Mouse (Mus musculus) liver, embryonic 14.5 days (tissue): Measurements from ENCODE around the gene Coro2a. TPM values are rescaled to one million over a fixed set of nuclear protein-coding genes. Genes with fewer than 3 reads are reported as not detected.
A peak's percentile ranks its signal among the peaks of the same experiment; 100 is the strongest.
"Not testable (repeated sequence)": the region's sequence is repeated elsewhere in the genome, so short reads cannot be mapped to it uniquely, and the experiment has no call there.

ENCODE experiments used
- ATAC-seq: fragments of 200-750 bp; cut with Nextera tagmentation; 2 replicates; pipeline ENCODE4 v1.8.0; 2017; ENCODE audit warnings: moderate number of reproducible peaks, mild to moderate bottlenecking, moderate library complexity; ENCODE audit not compliant: insufficient read depth
- DNase-seq, 3 experiments: peaks; one replicate each; pipeline ENCODE4 v3.0.0-alpha.2; 2012 to 2013; ENCODE audit warnings: low read depth in 3 of 3, low spot score in 3 of 3
- H3K27ac ChIP-seq: fragments of 300-500 bp; sonication (generic); 2 replicates; pipeline ENCODE4 v1.5.1; 2014; ENCODE audit warnings: moderate library complexity, mild to moderate bottlenecking, control low read depth, inconsistent platforms
- H3K27me3 ChIP-seq: fragments of 300-500 bp; sonication (generic); 2 replicates; pipeline ENCODE4 v1.6.1; 2014; ENCODE audit warnings: mild to moderate bottlenecking, low read length, moderate library complexity; ENCODE audit not compliant: control insufficient read depth, insufficient read depth
- H3K36me3 ChIP-seq: fragments of 300-500 bp; sonication (generic); replicated peaks from 2 replicates; pipeline ENCODE4 v1.6.1; 2014; ENCODE audit warnings: low read depth; ENCODE audit not compliant: control insufficient read depth, insufficient read depth
- H3K4me1 ChIP-seq, 2 experiments: fragments of 200-500 bp in 1 of 2; fragments of 300-500 bp in 1 of 2; sonication (generic) in 1 of 2; replicated peaks; 2 replicates each; pipeline ENCODE4 v1.6.1; 2012 to 2014; ENCODE audit warnings: antibody characterized with exemption in 1 of 2, inconsistent platforms in 1 of 2, low read length in 1 of 2; ENCODE audit not compliant: control insufficient read depth in 2 of 2, insufficient read depth in 2 of 2
- H3K4me2 ChIP-seq: fragments of 300-500 bp; sonication (generic); 2 replicates; pipeline ENCODE4 v1.6.1; 2014; ENCODE audit warnings: low read depth, mild to moderate bottlenecking, control low read depth, moderate library complexity
- H3K4me3 ChIP-seq, 2 experiments: fragments of 200-500 bp in 1 of 2; fragments of 300-500 bp in 1 of 2; sonication (generic) in 1 of 2; 2 replicates each; pipeline ENCODE4 v1.5.1; 2012 to 2014; ENCODE audit warnings: low read depth in 2 of 2, low read length in 2 of 2, mild to moderate bottlenecking in 2 of 2, control low read depth in 1 of 2, inconsistent platforms in 1 of 2, moderate library complexity in 1 of 2; ENCODE audit not compliant: insufficient read depth in 1 of 2
- H3K9ac ChIP-seq: fragments of 300-500 bp; sonication (generic); replicated peaks from 2 replicates; pipeline ENCODE4 v1.6.1; 2014; ENCODE audit warnings: mild to moderate bottlenecking, control low read depth, moderate library complexity
- H3K9me3 ChIP-seq: fragments of 300-500 bp; sonication (generic); 2 replicates; pipeline ENCODE4 v1.6.1; 2016; ENCODE audit warnings: low read length, mixed read lengths; ENCODE audit not compliant: control insufficient read depth
- CTCF ChIP-seq: IDR thresholded peaks from 2 replicates; pipeline ENCODE4 v1.5.1; 2016; ENCODE audit warnings: antibody characterized with exemption, low read depth, control low read depth
- EP300 ChIP-seq: IDR thresholded peaks from 2 replicates; pipeline ENCODE4 v1.6.1; 2016; ENCODE audit warnings: antibody characterized with exemption, low read depth
- WGBS: fragments of 180-500 bp; shearing (Covaris S2); extraction: QIAGEN DNeasy Blood & Tissue Kit; methylation state at CpG from one replicate; pipeline ENCODE4 v1.1.7; 2014; ENCODE audit not compliant: insufficient replicate concordance; 5-methylcytosine and 5-hydroxymethylcytosine counted together
- polyA plus RNA-seq, 2 experiments: library from polyadenylated mRNA; depleted of rRNA in 1 of 2; stranded (reverse) in 1 of 2; unstranded in 1 of 2; fragments of >200 nt; fragmentation: Nextera tagmentation in 1 of 2; extraction: Ambion mirVana in 1 of 2; gene quantifications; 2 replicates each; pipeline versions ENCODE4 v1.2.1 to v1.2.3; 2012 to 2014

Coro2a gene
- polyA plus RNA-seq, 2 experiments, result 2.6 to 2.7 TPM

GRCm38 (mm10) chr4:46578796-46579346, 23.1 kb downstream of the Coro2a start:
- 77% methylated on average over 8 of the region's 8 CpGs for WGBS
- not testable (repeated sequence) for H3K9me3 ChIP-seq, H3K4me1 ChIP-seq, H3K4me2 ChIP-seq, H3K4me3 ChIP-seq, H3K9ac ChIP-seq, H3K27me3 ChIP-seq, H3K36me3 ChIP-seq, H3K27ac ChIP-seq, DNase-seq, ATAC-seq

GRCm38 (mm10) chr4:46578228-46578627, 23.8 kb downstream of the Coro2a start:
- Histone ChIP-seq H3K27me3 (no peaks in the 10 kb centered on the region), H3K27ac (no peak overlapping the region), H3K4me3 (no peak overlapping the region), H3K4me2 (no peak overlapping the region), H3K9me3 (no peaks in the 10 kb centered on the region), H3K36me3 (no peaks in the 10 kb centered on the region), H3K9ac (no peak overlapping the region), H3K4me1 (no peaks in the 10 kb centered on the region)
- DNase-seq, result no peak
- TF ChIP-seq CTCF (no peak), EP300 (no peak)
- ATAC-seq, result no peak
- 48% methylated on average over 1 of the region's 1 CpGs for WGBS

GRCm38 (mm10) chr4:46575509-46576284, 26.3 kb downstream of the Coro2a start:
- H3K27ac ChIP-seq, H3K36me3 ChIP-seq, DNase-seq, ATAC-seq, H3K4me3 ChIP-seq, H3K9ac ChIP-seq, H3K9me3 ChIP-seq, H3K27me3 ChIP-seq, H3K4me1 ChIP-seq, H3K4me2 ChIP-seq: not testable (repeated sequence)
- WGBS, result 49% methylated on average over 6 of the region's 10 CpGs

GRCm38 (mm10) chr4:46574841-46575240, 27.2 kb downstream of the Coro2a start:
- no peak overlapping the region for H3K27ac ChIP-seq
- no peaks in the 10 kb centered on the region for H3K36me3 ChIP-seq
- TF ChIP-seq CTCF, result no peak
- TF ChIP-seq EP300, result no peak
- no peaks in the 10 kb centered on the region for H3K4me1 ChIP-seq
- H3K9me3 ChIP-seq, result no peaks in the 10 kb centered on the region
- H3K9ac ChIP-seq, result no peak overlapping the region
- DNase-seq, result no peak
- WGBS, result 15% methylated on average over 10 of the region's 12 CpGs
- no peak for ATAC-seq
- H3K4me2 ChIP-seq, result peak overlapping the region; percentile 18; the same call in 1 of the 2 replicates
- H3K27me3 ChIP-seq, result no peaks in the 10 kb centered on the region
- no peak overlapping the region for H3K4me3 ChIP-seq

GRCm38 (mm10) chr4:46574024-46574753, 27.8 kb downstream of the Coro2a start:
- Histone ChIP-seq H3K9ac (no peak overlapping the region), H3K4me1 (no peaks in the 10 kb centered on the region), H3K27ac (no peak overlapping the region), H3K9me3 (no peaks in the 10 kb centered on the region), H3K36me3 (no peaks in the 10 kb centered on the region), H3K4me2 (no peak overlapping the region), H3K27me3 (no peaks in the 10 kb centered on the region), H3K4me3 (no peak overlapping the region)
- DNase-seq (no peak), ATAC-seq (no peak)
- 30% methylated on average over 9 of the region's 9 CpGs for WGBS
- TF ChIP-seq CTCF (no peak), EP300 (no peak)
